Mouse (Mus musculus) layer of hippocampus, adult 6 months (tissue): ENCODE measurements around the gene Sdr42e1. TPM values are rescaled to one million over a fixed set of nuclear protein-coding genes. Genes with fewer than 3 reads are reported as not detected.

Experiments
- long read RNA-seq, 2 experiments: library from polyadenylated mRNA; unstranded; transcript quantifications; one replicate each; pipeline ENCODE4 v2.0.0; 2019 to 2020
- polyA plus RNA-seq: library from polyadenylated mRNA; unstranded; fragments of <200 nt; fragmentation: Nextera tagmentation; gene quantifications from 2 replicates; pipeline ENCODE4 v1.2.3, GENCODE M21; 2021

Sdr42e1 gene
- 8.8 and 9.7 TPM in 2 replicates for polyA plus RNA-seq
- long read RNA-seq, experiment 1, transcript Sdr42e1-203 (4 exons, 819 nt) = major isoform, 5 of 12 reads
- long read RNA-seq, experiment 1, partial matches to known transcripts = 0 of 12 reads
- long read RNA-seq, experiment 1, other reads (novel, unspliced or antisense) = 4 of 12 reads
- long read RNA-seq, experiment 2, transcript Sdr42e1-202 (3 exons, 2,615 nt) = major isoform, 16 of 37 reads
- long read RNA-seq, experiment 2, transcript Sdr42e1-203 (4 exons, 819 nt) = minor isoform, 10 of 37 reads
- long read RNA-seq, experiment 2, partial matches to known transcripts = 0 of 37 reads
- long read RNA-seq, experiment 2, other reads (novel, unspliced or antisense) = 11 of 37 reads

GRCm38 (mm10) chr8:117673430-117673830 lies at the start of gene Sdr42e1:
Gene Sdr42e1 (minus strand): TSS chr8:117673689.

GRCm38 (mm10) chr8:117701859-117702258 lies 28.4 kb upstream of the Sdr42e1 start, which contains the start of gene Hsd17b2:
Gene Hsd17b2 (plus strand): TSS chr8:117701904.

Other genes with a start within 250 kb of the Sdr42e1 start
- 1.3 TPM in 2 replicates for gene Plcg2, start 175.4 kb downstream of the Sdr42e1 start, polyA plus RNA-seq
- gene Hsd17b2, start 28.2 kb upstream of the Sdr42e1 start, polyA plus RNA-seq = 0.14 and 0.25 TPM in 2 replicates
- gene Mphosph6, start 128.3 kb upstream of the Sdr42e1 start, polyA plus RNA-seq = 30.2 and 30.3 TPM in 2 replicates